Mouse (Mus musculus) C2C12 (cell line): Measurements from ENCODE around the gene Sypl2. TPM values are rescaled to one million over a fixed set of nuclear protein-coding genes. Genes with fewer than 3 reads are reported as not detected.

Source experiments
- H3K27me3 ChIP-seq: one replicate; pipeline ENCODE4 v1.6.1; 2011; ENCODE audit not compliant: control insufficient read depth, insufficient read depth, insufficient read length
- H3K36me3 ChIP-seq: one replicate; pipeline ENCODE4 v1.6.1; 2011; ENCODE audit not compliant: control insufficient read depth, insufficient read depth
- H3K4me3 ChIP-seq: one replicate; pipeline ENCODE4 v1.5.1; 2011; ENCODE audit warnings: mild to moderate bottlenecking, control low read depth; ENCODE audit not compliant: poor library complexity, insufficient read depth, severe bottlenecking
- H3K79me2 ChIP-seq: one replicate; pipeline ENCODE4 v1.6.1; 2011; ENCODE audit not compliant: control insufficient read depth, insufficient read depth
- H3K79me3 ChIP-seq: one replicate; pipeline ENCODE4 v1.6.1; 2011; ENCODE audit warnings: low read depth, control low read depth
- H3ac ChIP-seq: one replicate; pipeline ENCODE3; 2011; ENCODE audit warnings: low read depth; ENCODE audit not compliant: control insufficient read depth, insufficient read length
- CEBPB ChIP-seq: IDR thresholded peaks from one replicate; pipeline ENCODE4 v1.6.1; 2011; ENCODE audit warnings: low read depth, mild to moderate bottlenecking, control low read depth, moderate library complexity
- CTCF ChIP-seq: IDR thresholded peaks from one replicate; pipeline ENCODE4 v1.5.1; 2011; ENCODE audit not compliant: control insufficient read depth, insufficient read depth, insufficient read length
- FOSL1 ChIP-seq: IDR thresholded peaks from one replicate; pipeline ENCODE4 v1.8.0; 2011; ENCODE audit warnings: mild to moderate bottlenecking, low read length; ENCODE audit not compliant: poor library complexity, insufficient read depth, severe bottlenecking
- MAX ChIP-seq: IDR thresholded peaks from one replicate; pipeline ENCODE4 v1.6.1; 2011; ENCODE audit warnings: mild to moderate bottlenecking, control low read depth
- MYOD1 ChIP-seq: IDR thresholded peaks from one replicate; pipeline ENCODE4 v1.6.1; 2011; ENCODE audit warnings: low read depth; ENCODE audit not compliant: control insufficient read depth, insufficient read length
- MYOG ChIP-seq: IDR thresholded peaks from one replicate; pipeline ENCODE4 v1.6.1; 2011; ENCODE audit not compliant: control insufficient read depth, insufficient read length; ENCODE audit errors: extremely low read depth
- USF1 ChIP-seq: IDR thresholded peaks from one replicate; pipeline ENCODE4 v1.6.1; 2011; ENCODE audit warnings: low read depth, mild to moderate bottlenecking, control low read depth, moderate library complexity
- polyA plus RNA-seq: library from polyadenylated mRNA; unstranded; fragments of >200 nt; fragmentation: generic; extraction: Trizol; gene quantifications from one replicate; pipeline ENCODE4 v1.2.1, GENCODE M21; 2012; ENCODE audit warnings: missing spikeins

The Sypl2 gene
- polyA plus RNA-seq, 1 experiment: not detected

DNA sequence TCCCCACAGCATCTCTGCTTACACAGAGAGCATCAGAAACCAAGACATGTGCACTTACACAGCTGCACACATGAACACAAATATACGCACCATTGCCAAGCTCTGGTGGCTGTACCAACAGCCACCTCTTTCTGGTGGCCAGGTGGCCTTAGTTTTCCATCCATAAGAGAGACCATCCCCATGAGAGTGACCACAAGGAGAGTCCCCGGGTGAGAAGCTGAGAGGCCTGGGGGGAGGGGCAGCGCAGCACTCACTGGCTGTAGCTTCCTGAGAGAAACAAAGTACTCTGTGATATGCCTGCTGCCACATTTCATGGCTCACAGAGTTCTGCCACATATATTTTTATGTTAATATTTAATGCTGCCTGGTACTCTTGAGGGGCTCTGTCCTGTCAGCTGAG, 57.2 kb downstream of the Sypl2 start:
- Histone ChIP-seq H3K27me3 (peaks cover 36% of the 10 kb centered on the region), H3K36me3 (no peaks in the 10 kb centered on the region), H3ac (no peak overlapping the region), H3K79me3 (no peaks in the 10 kb centered on the region), H3K79me2 (no peaks in the 10 kb centered on the region), H3K4me3 (no peak overlapping the region)
- TF ChIP-seq CTCF: no peak
- TF ChIP-seq MYOG: no peak
- no peak for TF ChIP-seq MYOD1
- TF ChIP-seq USF1: no peak
- no peak for TF ChIP-seq FOSL1
- TF ChIP-seq CEBPB: no peak
- TF ChIP-seq MAX: no peak

DNA sequence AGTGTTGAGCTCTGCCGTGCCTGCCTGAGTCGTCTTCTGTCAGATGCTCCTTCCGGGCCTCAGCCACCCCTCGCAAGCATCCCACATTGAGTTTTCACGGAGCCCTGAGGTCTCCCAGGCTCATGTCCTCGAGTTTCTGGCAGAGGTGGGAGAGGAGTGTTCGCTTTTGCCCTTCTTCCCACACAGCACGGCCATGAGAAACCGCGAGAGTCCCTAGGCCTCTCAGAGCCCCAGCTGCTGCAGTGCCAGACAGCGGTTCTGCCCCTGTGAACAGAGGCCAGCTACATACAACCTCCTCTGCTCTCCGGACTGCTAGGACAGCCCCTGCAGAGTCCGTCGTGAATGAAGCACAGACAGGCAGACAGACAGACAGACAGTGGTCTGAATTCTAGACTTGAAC, 58.9 kb downstream of the Sypl2 start:
- H3ac ChIP-seq: no peak overlapping the region
- TF ChIP-seq CEBPB (no peak), MYOG (no peak), USF1 (no peak), FOSL1 (no peak)
- H3K27me3 ChIP-seq: peaks cover 26% of the 10 kb centered on the region
- H3K36me3 ChIP-seq: no peaks in the 10 kb centered on the region
- no peaks in the 10 kb centered on the region for H3K79me3 ChIP-seq
- H3K4me3 ChIP-seq: no peak overlapping the region
- H3K79me2 ChIP-seq: no peaks in the 10 kb centered on the region

DNA sequence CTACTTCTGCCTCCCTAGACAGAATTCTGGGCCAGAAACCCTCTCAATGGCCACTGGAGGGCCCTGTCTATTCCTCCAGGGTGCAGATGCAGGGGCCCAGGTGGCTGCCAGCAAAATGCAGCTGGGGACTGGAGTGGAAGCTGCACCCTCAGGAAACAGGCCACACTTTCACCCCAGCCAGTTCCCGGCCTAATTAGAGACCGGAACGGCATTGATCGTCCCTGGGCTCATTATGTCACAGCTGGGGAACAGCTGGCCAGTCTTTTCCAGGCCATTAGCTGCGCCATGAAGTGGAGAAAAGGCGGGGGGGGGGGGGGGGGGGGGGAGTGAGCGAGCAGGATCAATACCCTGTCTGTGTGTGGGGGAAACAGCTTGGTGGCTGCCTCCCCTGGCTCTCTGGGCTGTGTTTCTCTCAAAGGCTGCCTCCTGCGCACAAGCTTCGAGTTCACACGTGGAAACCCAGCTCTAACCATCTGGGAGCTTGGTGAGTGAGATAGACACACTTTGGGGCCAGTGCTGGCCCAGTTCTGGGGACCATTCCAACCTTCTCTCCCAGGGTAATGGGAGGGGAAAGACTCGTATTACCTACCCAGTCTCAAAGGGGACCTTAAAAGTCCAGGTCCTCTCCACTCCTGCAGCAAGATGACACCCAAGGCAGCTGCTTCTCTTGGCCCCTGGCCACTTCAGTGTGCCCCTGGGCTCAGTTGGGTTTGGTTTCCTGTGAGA, 59.8 kb downstream of the Sypl2 start:
- H3K36me3 ChIP-seq: no peaks in the 10 kb centered on the region
- H3K79me2 ChIP-seq: no peaks in the 10 kb centered on the region
- H3K4me3 ChIP-seq: no peak overlapping the region
- TF ChIP-seq MYOD1: no peak
- peaks cover 23% of the 10 kb centered on the region for H3K27me3 ChIP-seq
- H3K79me3 ChIP-seq: no peaks in the 10 kb centered on the region
- H3ac ChIP-seq: no peak overlapping the region

DNA sequence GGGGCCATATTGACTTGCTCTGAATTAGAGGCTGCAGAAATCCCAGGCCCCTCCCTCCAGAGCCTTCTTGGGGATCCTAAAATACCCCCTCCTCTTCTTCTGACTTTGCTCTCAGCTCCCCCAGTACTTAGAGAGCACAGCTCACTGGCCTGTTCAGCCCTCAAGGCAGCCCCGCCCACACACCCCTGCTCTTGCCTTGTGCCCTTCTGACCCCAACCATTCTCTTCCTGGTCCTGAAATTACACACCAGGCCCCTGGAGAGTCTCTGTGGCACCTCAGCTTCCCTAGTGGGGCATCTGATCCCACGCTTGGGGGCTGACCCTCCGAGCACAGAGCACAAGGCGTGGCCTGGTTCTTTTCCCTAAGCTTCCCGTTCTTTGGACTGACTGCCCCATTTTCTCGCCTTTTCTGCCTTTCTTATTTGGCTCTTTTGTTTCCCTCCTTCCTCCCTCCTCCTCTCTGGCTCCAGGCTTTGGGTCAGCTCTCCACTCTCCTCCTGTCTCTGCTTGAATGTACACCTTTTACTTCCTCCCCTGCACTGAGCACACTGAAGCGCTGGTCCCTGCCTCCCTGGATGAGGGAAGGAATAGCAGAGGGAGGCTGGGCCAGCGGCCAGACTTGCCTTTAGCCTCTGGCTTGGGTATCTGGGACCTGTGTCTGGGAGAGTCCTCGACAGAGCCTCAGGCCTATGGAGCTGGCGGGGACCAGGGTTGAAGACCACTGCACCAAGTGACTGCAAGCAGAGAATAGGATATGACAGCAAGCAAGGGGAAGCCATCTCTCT, 60.7 kb downstream of the Sypl2 start:
- Histone ChIP-seq H3K36me3 (no peaks in the 10 kb centered on the region), H3K4me3 (no peak overlapping the region), H3K79me2 (no peaks in the 10 kb centered on the region), H3K79me3 (no peaks in the 10 kb centered on the region), H3ac (no peak overlapping the region), H3K27me3 (peaks cover 24% of the 10 kb centered on the region)
- no peak for TF ChIP-seq CTCF
- no peak for TF ChIP-seq MYOD1
- TF ChIP-seq MAX: no peak
- no peak for TF ChIP-seq MYOG
- no peak for TF ChIP-seq CEBPB
- TF ChIP-seq FOSL1: no peak
- no peak for TF ChIP-seq USF1

DNA sequence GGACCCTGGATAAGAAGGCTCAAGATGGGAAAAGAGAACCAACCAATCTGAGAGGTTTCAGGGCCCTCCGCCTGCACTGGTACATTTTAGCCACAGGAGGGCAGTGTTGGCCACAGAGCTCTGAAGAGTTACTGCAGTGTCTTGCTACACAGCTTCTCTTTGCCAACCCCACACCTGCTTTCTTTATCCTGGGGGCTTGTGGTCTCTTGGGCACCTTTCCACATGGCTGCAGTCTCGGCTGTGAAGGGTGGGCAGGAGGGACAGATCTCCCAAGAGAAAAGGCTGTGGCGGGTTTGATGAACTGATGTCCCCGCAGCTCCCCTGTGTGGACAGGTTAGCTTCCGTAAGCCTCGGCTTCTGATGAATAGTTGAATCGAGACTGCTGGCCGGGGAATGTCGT, 61.6 kb downstream of the Sypl2 start:
- Histone ChIP-seq H3K27me3 (peaks cover 31% of the 10 kb centered on the region), H3ac (no peak overlapping the region), H3K36me3 (no peaks in the 10 kb centered on the region), H3K4me3 (no peak overlapping the region), H3K79me3 (no peaks in the 10 kb centered on the region), H3K79me2 (no peaks in the 10 kb centered on the region)
- TF ChIP-seq CTCF (peak; percentile 83), USF1 (no peak)

DNA sequence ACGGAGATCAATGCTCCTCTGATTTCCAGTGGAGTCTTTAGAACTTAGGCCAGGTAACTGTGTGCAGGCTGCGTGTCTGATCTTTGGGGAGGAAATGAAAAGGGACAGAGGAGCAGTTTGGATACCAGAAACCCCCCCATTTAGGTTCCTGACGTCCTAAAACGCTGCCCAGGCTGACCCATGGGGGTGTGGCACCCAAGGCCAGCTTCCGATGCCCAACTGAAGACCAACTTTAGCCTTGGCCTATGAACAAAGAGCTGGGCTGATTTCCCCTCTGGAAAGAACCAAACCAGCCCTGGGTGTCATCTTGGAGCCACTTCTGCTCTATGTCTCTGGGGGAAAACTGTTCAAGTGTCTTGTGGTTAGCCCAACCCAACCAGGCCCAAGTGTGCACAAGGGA, 62.4 kb downstream of the Sypl2 start:
- peaks cover 34% of the 10 kb centered on the region for H3K27me3 ChIP-seq
- no peak overlapping the region for H3K4me3 ChIP-seq
- no peak overlapping the region for H3ac ChIP-seq
- no peak for TF ChIP-seq MAX
- H3K36me3 ChIP-seq: no peaks in the 10 kb centered on the region
- H3K79me3 ChIP-seq: no peaks in the 10 kb centered on the region
- no peaks in the 10 kb centered on the region for H3K79me2 ChIP-seq

Other genes starting within 250 kb of the Sypl2 start
- gene Gstm2, start 240.2 kb downstream of the Sypl2 start, polyA plus RNA-seq: 7.7 TPM
- gene Gstm1, start 208.7 kb downstream of the Sypl2 start, polyA plus RNA-seq: 89.8 TPM
- 0.39 TPM for gene Gstm4, start 181.8 kb downstream of the Sypl2 start, polyA plus RNA-seq
- 58.3 TPM for gene Ampd2, start 140.0 kb downstream of the Sypl2 start, polyA plus RNA-seq
- 1.1 TPM for gene Gnat2, start 133.9 kb downstream of the Sypl2 start, polyA plus RNA-seq
- 28.8 TPM for gene Gnai3, start 80.5 kb downstream of the Sypl2 start, polyA plus RNA-seq
- gene Gpr61, start 71.8 kb downstream of the Sypl2 start, polyA plus RNA-seq: 0.01 TPM
- 1.9 TPM for gene Amigo1, start 40.3 kb downstream of the Sypl2 start, polyA plus RNA-seq
- gene Cyb561d1, start 25.4 kb downstream of the Sypl2 start, polyA plus RNA-seq: 1.7 TPM
- 6.8 TPM for gene Atxn7l2, start 15.7 kb downstream of the Sypl2 start, polyA plus RNA-seq
- 289 TPM for gene Psma5, start 30.3 kb upstream of the Sypl2 start, polyA plus RNA-seq
- gene Sort1, start 57.4 kb upstream of the Sypl2 start, polyA plus RNA-seq: 0.41 TPM
- not detected for gene Mybphl, start 138.3 kb upstream of the Sypl2 start, polyA plus RNA-seq
- gene Psrc1, start 157.2 kb upstream of the Sypl2 start, polyA plus RNA-seq: 27.9 TPM
- not detected for gene Celsr2, start 188.9 kb upstream of the Sypl2 start, polyA plus RNA-seq
- gene Sars, start 218.6 kb upstream of the Sypl2 start, polyA plus RNA-seq: 272 TPM